Mouse (Mus musculus) bone marrow macrophage, adult 2 months (primary cell): ENCODE results near the gene Il20ra.

Experiments
- CTCF ChIP-seq: IDR thresholded peaks from 2 replicates; pipeline ENCODE4 v1.5.1; 2012; ENCODE audit warnings: low read depth, mild to moderate bottlenecking, low read length, moderate library complexity
- POLR2A ChIP-seq: IDR thresholded peaks from 2 replicates; pipeline ENCODE4 v1.6.1; 2012; ENCODE audit warnings: mild to moderate bottlenecking, low read depth, low read length, borderline replicate concordance

DNA sequence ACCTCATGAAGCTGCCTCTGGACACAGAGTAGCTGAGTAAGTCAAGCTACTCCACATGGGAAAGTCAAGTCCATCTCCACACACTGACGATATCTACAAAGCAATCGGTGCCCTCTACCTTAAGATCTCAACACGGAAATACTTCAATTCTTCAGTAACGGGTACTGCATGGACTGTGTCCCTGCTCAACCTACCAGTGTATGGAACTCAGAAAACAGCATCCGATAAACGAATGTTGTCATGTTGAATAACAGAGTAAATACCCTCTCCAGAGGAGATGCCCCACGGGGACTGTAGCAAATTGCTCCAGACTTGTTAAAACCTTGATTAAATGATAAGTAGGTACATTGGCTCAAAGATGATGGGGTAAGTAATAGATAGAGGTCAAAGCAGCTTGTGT is 20.0 kb upstream of the Il20ra start:
- TF ChIP-seq CTCF = no peak
- TF ChIP-seq POLR2A = no peak
